Mouse (Mus musculus) liver, adult 2 months (tissue): ENCODE results near the gene Hist1h3b.

Source experiments
- CTCF ChIP-seq: fragments of 200-500 bp; IDR thresholded peaks from 2 replicates; pipeline ENCODE4 v1.5.1; 2011; ENCODE audit warnings: low read depth, low read length, control low read depth
- POLR2A ChIP-seq: fragments of 200-500 bp; IDR thresholded peaks from 2 replicates; pipeline ENCODE4 v1.6.1; 2011; ENCODE audit warnings: low read length, control low read depth; ENCODE audit not compliant: insufficient read depth; ENCODE audit errors: extremely low read depth

- TF ChIP-seq CTCF (no peak), POLR2A (no peak)
These were observed 26.3 kb downstream of the Hist1h3b start for GRCm38 (mm10) chr13:23778339-23778738.
